Mouse (Mus musculus): ENCODE data around the gene Clca4a.
"Not testable (repeated sequence)": the region's sequence is repeated elsewhere in the genome, so short reads cannot be mapped to it uniquely, and the experiment has no call there.

The Clca4a gene

GRCm38 (mm10) chr3:144974945-144975344 is at the start of gene Clca4a:
Clca4a (minus strand) TSS chr3:144975045.
- DNase-seq: no peak

GRCm38 (mm10) chr3:145017807-145018206 is 43.0 kb upstream of the Clca4a start:
- no peak for DNase-seq

GRCm38 (mm10) chr3:145004422-145004821 is 29.6 kb upstream of the Clca4a start:
- no peak for DNase-seq

- DNase-seq: no peak
Observed at GRCm38 (mm10) chr3:145000912-145001311, 26.1 kb upstream of the Clca4a start.

- DNase-seq: no peak
Observed at GRCm38 (mm10) chr3:144993055-144993454, 18.2 kb upstream of the Clca4a start.

GRCm38 (mm10) chr3:144992618-144993017 is 17.8 kb upstream of the Clca4a start:
- DNase-seq: no peak

GRCm38 (mm10) chr3:144985890-144986289 is 11.0 kb upstream of the Clca4a start:
- DNase-seq: no peak

GRCm38 (mm10) chr3:144980551-144980950 is 5.7 kb upstream of the Clca4a start:
- DNase-seq: no peak

- DNase-seq: no peak
Observed at GRCm38 (mm10) chr3:144977631-144978030, 2.8 kb upstream of the Clca4a start.

- no peak for DNase-seq
Observed at GRCm38 (mm10) chr3:144976091-144976490, 1.2 kb upstream of the Clca4a start.

GRCm38 (mm10) chr3:144971553-144972270 is 3.1 kb downstream of the Clca4a start:
- DNase-seq: no peak

GRCm38 (mm10) chr3:144969755-144970154 is 5.1 kb downstream of the Clca4a start:
- no peak for DNase-seq

- DNase-seq: no peak
Observed at GRCm38 (mm10) chr3:144966074-144966473, 8.8 kb downstream of the Clca4a start.

GRCm38 (mm10) chr3:144950829-144951228 is 24.0 kb downstream of the Clca4a start:
- no peak for DNase-seq

- DNase-seq: not testable (repeated sequence)
Observed at GRCm38 (mm10) chr3:144947376-144947775, 27.5 kb downstream of the Clca4a start.

- not testable (repeated sequence) for DNase-seq
Observed at GRCm38 (mm10) chr3:144933625-144934024, 41.2 kb downstream of the Clca4a start.

- no peak for DNase-seq
Observed at GRCm38 (mm10) chr3:144933011-144933491, 41.8 kb downstream of the Clca4a start.

GRCm38 (mm10) chr3:144932335-144932734 is 42.5 kb downstream of the Clca4a start, which contains the start of gene Clca4b:
Clca4b (minus strand) TSS chr3:144932529.
- no peak for DNase-seq

- no peak for DNase-seq
Observed at GRCm38 (mm10) chr3:144914014-144914413, 60.8 kb downstream of the Clca4a start.

Data from cerebellum, adult 8-10 months (tissue).